In genomic region chr3:89208075-89208657, GRCm38 (mm10) we compare ENCODE assay signal across 17 mouse cellular contexts. TPM values are rescaled to one million over a fixed set of nuclear protein-coding genes. Genes with fewer than 3 reads are reported as not detected.
DNase-seq lines count a peak whose midpoint lies in the region; ATAC-seq and TF ChIP-seq lines count a peak whose summit lies in the region.
"Had no signal": no experiment of that assay in that cellular context is flagged by ENCODE, and none has a peak within 500 bp of the region (broad histone marks: within the 10 kb centered on the region; RNA-seq: fewer than 3 reads in every experiment).

No protein-coding gene starts in this region.

- H3K27me3 ChIP-seq in stomach, postnatal 0 days (ENCODE audit: control insufficient read depth, insufficient read depth, low read length): no peaks in the 10 kb centered on the region
- H3K27me3 ChIP-seq: forebrain, embryonic 13.5 days; heart, embryonic 12.5 days; intestine, embryonic 15.5 days had no signal

- peak; percentile 88 for DNase-seq in heart, adult 11 months
- DNase-seq in heart, adult 18-20 months: no peak
- peak; percentile 70 for DNase-seq in urinary bladder, postnatal 14 days (ENCODE audit: low spot score)
- DNase-seq in urinary bladder, postnatal 10 days (ENCODE audit: low spot score): no peak
- peak; percentile 84 for DNase-seq in fat pad, adult 2 months (ENCODE audit: extremely low read depth, low read depth, low spot score)
- DNase-seq in stomach, postnatal 0 days (ENCODE audit: low spot score): no peak
- DNase-seq in kidney, adult 18-20 months: no peak
- DNase-seq: adrenal gland, adult 8-10 months; cerebellum, adult 11 months; cerebellum, adult 9-10 months; cerebellum, postnatal 36 days; gastrocnemius, postnatal 36 days had no signal

- TF ChIP-seq EP300 in stomach, postnatal 0 days (optimal IDR thresholded peaks at IDR 0.05): no peak

- H3K4me2 ChIP-seq in stomach, postnatal 0 days (replicated peaks; ENCODE audit: low read depth): 0 out of 2 replicates have a peak overlapping the region, but pooled peaks have one; percentile 5
- H3K4me2 ChIP-seq: forebrain, embryonic 13.5 days; heart, embryonic 12.5 days; hindbrain, embryonic 14.5 days; intestine, embryonic 15.5 days had no signal

- no peak overlapping the region for H3K9ac ChIP-seq in stomach, postnatal 0 days (ENCODE audit: low read length)
- H3K9ac ChIP-seq: forebrain, embryonic 13.5 days; heart, embryonic 12.5 days; hindbrain, embryonic 14.5 days; intestine, embryonic 15.5 days had no signal

- peaks cover 34% of the 10 kb centered on the region for H3K36me3 ChIP-seq in stomach, postnatal 0 days (ENCODE audit: control insufficient read depth, insufficient read depth, low read length)

- H3K9me3 ChIP-seq in stomach, postnatal 0 days (ENCODE audit: control insufficient read depth, low read length): no peaks in the 10 kb centered on the region
- H3K9me3 ChIP-seq: forebrain, embryonic 13.5 days; heart, embryonic 12.5 days; hindbrain, embryonic 10.5 days; intestine, embryonic 15.5 days had no signal

- no peak for TF ChIP-seq CTCF in stomach, postnatal 0 days (IDR thresholded peaks at IDR 0.05; ENCODE audit: low read depth)

- H3K27ac ChIP-seq in stomach, postnatal 0 days (replicated peaks): peak overlapping the region; percentile 76
- H3K27ac ChIP-seq: forebrain, embryonic 13.5 days; hindbrain, embryonic 10.5 days; hindbrain, embryonic 14.5 days; intestine, embryonic 15.5 days had no signal

- ATAC-seq in stomach, postnatal 0 days (ENCODE audit: low FRiP score, low TSS enrichment): peak; percentile 1; the same call in 1 of the 2 replicates
- ATAC-seq: forebrain, embryonic 13.5 days; intestine, embryonic 15.5 days had no signal

- H3K4me1 ChIP-seq in stomach, postnatal 0 days (replicated peaks; ENCODE audit: control insufficient read depth, insufficient read depth): peaks cover 6% of the 10 kb centered on the region; the same call in 1 of the 2 replicates

- 78% methylated on average over 13 of the region's 13 CpGs for WGBS in stomach, postnatal 0 days

- H3K4me3 ChIP-seq in stomach, postnatal 0 days (ENCODE audit: low read depth, low read length): no peak overlapping the region
- H3K4me3 ChIP-seq: forebrain, embryonic 13.5 days; heart, embryonic 12.5 days; hindbrain, embryonic 10.5 days; intestine, embryonic 15.5 days had no signal

RNA-seq across cellular contexts. Expression of gene Gba, which starts 5.4 kb away (rescaled TPM):
- total RNA-seq in heart, adult 18-20 months (2021): 10 to 100 TPM; 18.3 to 19.6 TPM
- 98.5 and 112 TPM in 2 replicates for polyA plus RNA-seq in stomach, postnatal 0 days (2015; fragmentation: Nextera tagmentation; extraction: Ambion mirVana)

RNA-seq across cellular contexts. Expression of gene Thbs3, which starts 6.8 kb away (rescaled TPM):
- total RNA-seq in heart, adult 18-20 months (2021): 1 to 10 TPM; 2.8 to 5.8 TPM
- polyA plus RNA-seq in stomach, postnatal 0 days (2015; fragmentation: Nextera tagmentation; extraction: Ambion mirVana): 25.5 and 31.1 TPM in 2 replicates

RNA-seq across cellular contexts. Expression of gene Mtx1, which starts 18.7 kb away (rescaled TPM):
- total RNA-seq in heart, adult 18-20 months (2021): 10 to 100 TPM; 60.3 to 61.5 TPM
- polyA plus RNA-seq in stomach, postnatal 0 days (2015; fragmentation: Nextera tagmentation; extraction: Ambion mirVana): 129 and 133 TPM in 2 replicates

RNA-seq across cellular contexts. Expression of gene Muc1, which starts 20.7 kb away (rescaled TPM):
- 1 to 10 TPM in 1 of 2 experiments, under 1 TPM in 1; 0.40 to 2.1 TPM for total RNA-seq in heart, adult 18-20 months (2021)
- polyA plus RNA-seq in stomach, postnatal 0 days (2015; fragmentation: Nextera tagmentation; extraction: Ambion mirVana): 212 and 255 TPM in 2 replicates
- polyA plus RNA-seq: heart, embryonic 12.5 days had no signal

RNA-seq across cellular contexts. Expression of gene Fam189b, which starts 25.2 kb away (rescaled TPM):
- total RNA-seq in heart, adult 18-20 months (2021): 1 to 10 TPM; 3.7 to 4.7 TPM
- polyA plus RNA-seq in stomach, postnatal 0 days (2015; fragmentation: Nextera tagmentation; extraction: Ambion mirVana): 7.5 and 9.1 TPM in 2 replicates

Comparison
In these comparisons a context has a peak if more than half of its experiments do, and no peak if none do; other contexts are left out.
1. DNase-seq: peak in heart, adult 11 months (single experiment), urinary bladder, postnatal 14 days (single experiment) and fat pad, adult 2 months (single experiment); none in heart, adult 18-20 months (0 of 2), urinary bladder, postnatal 10 days (single experiment), stomach, postnatal 0 days (single experiment) and kidney, adult 18-20 months (single experiment).